Mouse (Mus musculus) cerebellum, postnatal 10 days (tissue): ENCODE data around the gene 4931428L18Rik.
"Not testable (repeated sequence)": the region's sequence is repeated elsewhere in the genome, so short reads cannot be mapped to it uniquely, and the experiment has no call there.

Source experiments
- DNase-seq, 2 experiments: peaks; one replicate each; pipeline ENCODE4 v3.0.0; 2021; ENCODE audit warnings: mixed read lengths in 2 of 2

4931428L18Rik gene

DNA sequence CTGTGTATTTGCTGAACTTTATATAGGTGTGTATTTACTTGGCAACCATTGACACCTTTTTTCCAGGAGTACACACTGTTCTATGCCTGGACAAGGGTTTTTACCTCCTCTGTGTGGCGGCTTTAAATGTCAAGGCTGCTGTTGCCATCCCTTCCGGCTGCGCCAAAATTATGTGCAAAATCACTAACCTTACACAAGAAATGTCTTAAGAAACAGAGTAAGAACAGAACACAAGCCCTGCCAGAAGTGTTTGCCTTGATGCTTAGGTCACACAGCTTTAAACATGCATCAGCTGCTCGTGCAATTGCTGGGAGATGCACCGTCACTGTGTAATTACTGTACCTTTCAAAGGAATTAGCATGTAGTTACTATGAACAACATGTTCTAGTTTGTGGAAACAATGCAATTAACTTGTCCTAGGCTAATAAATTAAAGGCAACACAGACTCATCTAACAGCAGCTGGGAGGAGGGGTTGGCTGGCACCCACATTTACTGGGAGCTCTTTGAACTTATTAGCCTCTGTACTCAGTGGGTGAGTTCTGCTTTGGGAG lies 171.0 kb downstream of the 4931428L18Rik start:
- no peak for DNase-seq

DNA sequence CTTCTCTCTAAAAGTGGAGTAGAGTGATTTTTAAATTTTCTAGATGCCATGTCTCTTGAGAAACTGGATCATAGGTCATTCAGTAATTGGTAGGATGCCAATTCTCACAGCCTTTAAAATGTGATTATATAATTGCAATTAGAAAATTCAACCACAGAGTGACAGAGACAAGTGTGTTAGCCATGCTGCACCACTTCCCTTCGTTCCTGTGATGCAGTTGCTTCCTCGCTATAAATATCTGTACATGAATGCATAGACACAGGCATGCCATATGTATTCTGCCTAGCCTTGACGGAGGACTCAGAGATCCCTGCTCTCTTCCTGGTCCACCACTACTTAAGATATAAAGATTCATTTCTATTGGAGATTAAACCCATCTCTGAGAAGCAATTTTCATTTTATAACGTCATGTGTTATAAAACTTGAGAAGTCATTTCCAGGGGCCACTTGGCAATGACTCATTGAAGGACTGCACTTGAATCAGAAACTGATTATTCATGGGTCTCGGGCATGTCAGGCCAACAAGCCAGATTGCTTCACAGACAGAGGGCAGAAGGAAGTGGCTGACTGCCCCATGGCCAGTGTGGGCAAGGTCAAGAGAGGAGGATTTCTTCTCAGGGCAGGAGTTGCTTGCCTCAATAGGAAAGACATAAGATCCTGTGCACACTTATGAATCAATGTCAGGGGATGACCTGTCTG lies 172.4 kb downstream of the 4931428L18Rik start:
- DNase-seq: peak; percentile 63 to 72

DNA sequence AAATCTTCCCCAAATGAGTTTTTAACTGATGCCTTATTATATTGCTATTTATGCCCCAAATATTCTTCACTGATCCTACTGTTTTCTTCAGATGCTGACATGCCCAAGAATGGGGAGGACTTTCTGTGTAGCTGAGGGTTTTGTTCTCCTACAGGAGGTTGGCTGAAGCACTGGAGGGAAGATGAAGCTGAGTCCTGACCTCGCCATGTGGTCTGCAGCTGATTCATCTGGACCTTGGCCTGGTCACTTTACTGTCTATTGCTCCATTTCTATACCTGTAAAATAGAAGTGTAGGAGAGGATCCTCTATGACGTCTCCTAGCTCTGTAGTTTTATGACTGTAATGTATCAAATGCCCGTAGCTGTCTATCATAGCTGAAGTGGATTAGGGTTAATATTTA lies 179.3 kb downstream of the 4931428L18Rik start:
- DNase-seq: no peak

DNA sequence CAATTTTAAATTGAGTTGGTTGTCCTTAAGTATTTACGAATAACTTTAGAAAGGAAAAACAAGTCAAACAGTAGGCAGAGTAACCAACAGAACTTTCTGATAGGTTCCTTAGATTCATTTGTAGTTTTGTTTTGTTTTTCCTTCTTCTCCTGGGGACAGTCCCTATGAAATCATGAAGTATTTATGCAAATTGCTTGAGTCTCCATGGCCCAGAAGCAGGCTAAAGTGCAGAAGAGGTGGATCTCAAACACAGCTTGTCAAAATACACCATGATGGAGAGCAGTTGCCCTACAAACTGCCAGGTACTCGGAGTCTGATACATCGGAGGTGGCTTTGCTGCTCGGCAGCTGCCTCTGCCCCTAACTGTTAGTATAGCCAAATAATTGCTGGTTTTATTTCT lies 179.7 kb downstream of the 4931428L18Rik start:
- no peak for DNase-seq

DNA sequence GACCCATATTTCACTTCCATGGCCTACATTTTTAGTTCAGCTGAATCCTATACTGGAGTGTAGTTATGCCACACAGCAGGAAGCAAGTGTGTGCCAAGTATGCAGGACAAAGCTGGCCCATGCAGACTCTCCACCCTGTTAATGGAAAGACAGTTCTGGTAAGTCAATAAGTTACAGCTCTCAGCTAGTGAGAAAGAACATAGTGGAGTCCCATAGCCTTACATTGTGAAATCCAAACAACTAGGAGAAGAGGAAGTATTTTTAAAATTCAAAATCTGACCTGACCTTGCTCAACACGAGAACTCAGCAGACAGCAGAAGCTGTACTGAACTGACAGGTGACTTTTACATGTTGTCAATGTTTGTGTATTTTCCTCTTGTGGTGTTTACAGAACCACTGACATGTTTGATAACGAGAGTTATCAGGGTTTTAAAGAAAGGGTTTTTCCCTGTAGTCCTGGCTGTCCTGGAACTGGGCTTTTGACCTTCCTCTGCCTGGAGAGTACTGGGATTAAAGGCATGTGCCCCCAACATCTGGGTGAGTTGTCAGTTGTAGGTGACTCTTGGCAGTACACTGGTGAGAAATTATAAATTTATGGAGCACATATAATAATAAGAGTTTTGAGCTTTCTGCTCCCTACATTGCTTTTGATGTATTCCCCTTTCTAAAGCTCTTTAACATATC lies 188.5 kb downstream of the 4931428L18Rik start:
- DNase-seq: peak; percentile 62 to 74

DNA sequence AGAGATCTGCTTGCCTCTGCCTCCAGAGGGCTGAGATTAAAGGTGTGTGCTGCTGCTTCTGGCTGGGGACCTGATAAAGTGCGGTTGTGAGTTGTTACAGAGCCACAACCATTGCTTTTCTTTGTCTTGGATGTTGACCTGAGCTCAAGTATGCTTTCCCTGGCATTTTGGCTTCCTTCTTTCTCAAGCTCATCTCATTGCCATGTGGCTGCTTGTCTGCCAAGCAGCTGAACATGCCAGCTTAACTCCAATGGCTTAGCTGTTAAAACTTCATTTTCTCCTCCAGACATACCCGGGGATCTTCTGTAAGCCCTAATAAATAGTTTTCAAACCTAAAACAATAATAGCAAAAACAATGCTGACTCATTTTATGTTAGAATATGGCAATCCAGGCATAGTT lies 190.1 kb downstream of the 4931428L18Rik start:
- DNase-seq: no peak

DNA sequence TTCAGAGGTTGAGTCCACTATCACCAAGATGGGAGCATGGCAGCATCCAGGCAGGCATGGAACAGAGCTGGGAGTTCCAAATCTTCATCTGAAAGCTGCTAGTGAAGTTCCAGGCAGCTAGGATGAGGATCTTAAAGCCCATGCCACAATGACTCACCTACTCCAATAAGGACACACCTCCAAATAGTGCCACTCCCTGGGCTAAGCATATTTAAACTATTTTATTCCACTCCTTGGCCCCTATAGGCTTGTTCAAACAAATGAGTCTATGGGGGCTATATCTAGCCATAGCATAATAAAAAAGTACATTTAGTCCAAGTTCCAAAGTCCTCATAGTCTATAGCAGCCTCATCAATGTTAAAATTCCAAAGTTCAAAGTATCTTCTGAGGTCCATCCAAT lies 199.3 kb downstream of the 4931428L18Rik start:
- no peak for DNase-seq

DNA sequence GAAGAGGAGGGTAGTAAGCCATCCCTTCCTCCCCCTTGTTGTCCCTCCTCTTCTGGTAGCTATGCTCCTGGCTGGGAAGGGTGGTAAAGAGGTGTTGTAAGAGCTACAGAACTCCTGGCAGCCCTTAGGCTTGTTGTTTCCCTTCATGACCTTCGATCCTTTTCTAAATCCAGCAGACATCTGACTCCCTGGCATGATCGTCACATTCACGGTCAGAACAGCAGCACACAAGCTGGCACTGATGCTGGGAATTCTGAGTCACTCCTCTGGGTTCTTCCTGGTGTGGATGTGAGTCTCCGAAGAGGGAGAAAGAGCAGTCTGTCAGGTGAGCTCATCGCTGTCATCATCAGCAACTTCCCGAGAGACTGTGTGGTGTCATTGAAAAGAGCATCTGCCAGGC lies 203.2 kb downstream of the 4931428L18Rik start:
- DNase-seq: no peak

DNA sequence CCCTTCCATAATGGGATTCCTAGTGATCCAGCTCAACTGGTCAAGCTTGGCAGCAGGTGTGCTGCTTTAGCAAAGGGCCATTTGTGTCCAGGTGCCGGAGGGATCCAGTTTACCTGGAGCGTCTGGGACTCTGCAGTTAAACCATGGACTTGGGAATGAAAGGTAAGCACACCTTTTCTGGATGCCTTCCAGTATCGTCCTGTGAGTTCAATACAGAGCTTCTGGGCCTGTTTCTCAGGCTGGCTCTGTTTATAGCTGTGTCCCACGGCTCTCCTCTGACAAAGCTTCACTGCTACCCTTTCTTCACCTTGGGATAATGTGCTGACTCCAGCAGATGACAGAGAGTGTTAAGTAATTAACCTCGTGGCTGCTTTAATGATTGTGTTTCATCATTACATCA lies 205.1 kb downstream of the 4931428L18Rik start:
- no peak for DNase-seq

DNA sequence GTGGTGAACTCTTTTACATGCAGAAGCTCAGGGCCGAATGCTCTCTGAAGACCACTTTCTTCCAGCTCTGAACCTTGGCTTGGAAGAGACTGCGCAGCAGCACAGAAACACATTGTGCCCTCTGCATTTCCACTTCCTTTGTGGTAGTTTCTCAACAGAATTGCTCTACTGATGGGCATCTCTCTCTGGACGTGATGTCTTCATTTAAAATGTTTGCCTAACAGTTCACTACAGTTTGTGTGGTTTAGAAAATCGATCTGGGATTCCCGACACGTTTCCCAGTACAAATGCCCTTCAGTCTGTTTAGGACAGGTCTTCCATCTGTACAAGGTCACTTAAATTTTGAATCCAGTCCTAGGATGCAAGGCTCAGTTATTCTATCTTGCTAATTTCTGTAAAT lies 206.4 kb downstream of the 4931428L18Rik start:
- DNase-seq: no peak

DNA sequence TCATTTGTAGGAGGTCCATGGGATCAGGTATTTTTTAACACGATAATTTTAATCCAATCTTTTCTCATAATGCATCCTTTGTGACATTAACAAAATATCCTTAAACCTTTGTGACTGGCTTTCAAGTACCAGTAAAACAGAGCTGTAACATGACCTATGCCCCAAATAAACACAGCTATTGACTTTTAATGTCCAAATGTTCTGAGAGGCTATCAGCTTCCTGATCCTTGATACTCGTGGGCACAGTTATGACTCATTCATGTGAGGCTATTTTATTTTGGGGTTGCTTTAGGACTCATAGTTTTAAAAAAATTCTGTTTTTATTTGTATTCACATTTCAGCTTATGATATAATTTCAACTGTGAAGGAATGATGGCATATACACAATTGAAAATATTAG lies 207.2 kb downstream of the 4931428L18Rik start:
- no peak for DNase-seq

DNA sequence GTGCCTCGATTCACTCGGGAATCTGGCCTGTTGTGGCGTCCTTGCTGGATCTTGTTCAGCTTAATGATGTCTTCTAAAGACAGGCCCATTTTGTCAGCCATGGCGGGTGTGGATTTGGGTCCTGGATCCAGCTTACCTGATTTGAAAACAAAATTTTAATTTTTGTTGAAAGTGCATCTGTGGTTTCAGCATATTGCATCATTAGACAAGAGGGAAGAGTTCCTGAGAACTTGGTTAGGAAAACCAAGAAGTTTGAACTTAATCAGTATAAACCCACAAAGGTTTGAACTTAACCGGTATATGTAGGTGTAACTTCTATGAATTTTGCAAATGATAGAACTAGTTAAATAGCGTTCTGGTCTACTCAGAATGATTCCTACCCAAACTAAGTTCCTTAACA lies 244.6 kb downstream of the 4931428L18Rik start, which contains the start of gene AC153137.1:
Gene AC153137.1, minus strand, starts transcription at position 101 of the 400 bp plus-strand sequence.
- DNase-seq: not testable (repeated sequence)

DNA sequence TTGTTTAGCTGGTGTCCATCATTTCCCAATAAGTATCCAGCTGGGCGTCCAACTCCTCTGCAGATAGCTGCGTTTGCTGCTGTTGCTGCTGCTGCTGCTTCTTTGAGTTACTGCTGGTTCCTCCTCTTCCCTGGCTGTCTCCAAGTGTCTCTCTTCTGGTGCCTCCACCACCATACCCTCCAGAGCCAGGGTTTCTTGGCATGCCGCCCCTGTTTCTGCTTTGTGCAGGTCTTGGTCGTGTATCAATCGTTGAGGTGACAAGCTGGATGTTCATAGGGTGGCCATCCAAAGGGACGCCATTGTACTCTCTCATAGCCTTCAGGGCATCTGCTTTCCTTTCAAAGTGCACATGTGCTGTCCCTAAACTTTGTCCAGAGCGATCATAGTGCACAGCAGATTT lies 245.2 kb downstream of the 4931428L18Rik start:
- peak; percentile 57 to 60 for DNase-seq

DNA sequence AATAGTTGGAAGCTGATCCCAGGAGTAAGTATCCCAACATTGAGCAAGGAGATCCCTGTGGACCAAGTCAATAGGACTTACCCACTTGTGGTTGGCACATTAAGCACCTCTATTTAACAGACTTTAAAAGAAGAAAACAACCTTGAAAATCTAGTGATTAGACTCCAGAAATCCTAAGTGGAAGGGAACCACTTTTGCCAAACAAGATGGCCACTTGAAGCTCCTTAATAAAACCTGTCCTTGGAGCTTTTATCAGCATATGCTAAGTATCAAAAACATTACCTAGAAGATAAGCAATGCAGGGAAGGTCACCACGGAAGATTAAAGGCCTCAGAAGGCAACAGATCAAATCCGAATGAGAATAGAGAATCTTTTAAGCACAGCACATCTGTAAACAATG lies 270.7 kb downstream of the 4931428L18Rik start:
- DNase-seq: no peak

DNA sequence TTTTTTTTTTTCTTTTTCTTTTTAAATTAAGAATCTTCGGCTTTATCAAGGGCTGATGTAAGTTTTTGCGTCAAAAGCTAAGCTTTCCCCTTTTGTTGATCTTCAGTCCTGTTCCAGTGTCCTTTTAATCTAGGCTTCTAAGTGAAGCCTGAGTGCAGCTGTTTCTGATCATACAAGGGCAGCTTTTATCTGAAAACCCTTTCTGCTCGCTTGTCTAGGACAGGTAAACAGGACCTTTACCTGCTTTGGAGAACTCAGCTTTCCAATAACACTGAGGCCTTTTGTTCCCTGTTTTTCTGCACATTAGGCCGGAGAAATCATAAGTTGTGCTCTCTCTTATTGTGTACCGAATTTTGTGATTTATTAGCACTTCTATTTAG lies 272.0 kb downstream of the 4931428L18Rik start:
- no peak for DNase-seq

DNA sequence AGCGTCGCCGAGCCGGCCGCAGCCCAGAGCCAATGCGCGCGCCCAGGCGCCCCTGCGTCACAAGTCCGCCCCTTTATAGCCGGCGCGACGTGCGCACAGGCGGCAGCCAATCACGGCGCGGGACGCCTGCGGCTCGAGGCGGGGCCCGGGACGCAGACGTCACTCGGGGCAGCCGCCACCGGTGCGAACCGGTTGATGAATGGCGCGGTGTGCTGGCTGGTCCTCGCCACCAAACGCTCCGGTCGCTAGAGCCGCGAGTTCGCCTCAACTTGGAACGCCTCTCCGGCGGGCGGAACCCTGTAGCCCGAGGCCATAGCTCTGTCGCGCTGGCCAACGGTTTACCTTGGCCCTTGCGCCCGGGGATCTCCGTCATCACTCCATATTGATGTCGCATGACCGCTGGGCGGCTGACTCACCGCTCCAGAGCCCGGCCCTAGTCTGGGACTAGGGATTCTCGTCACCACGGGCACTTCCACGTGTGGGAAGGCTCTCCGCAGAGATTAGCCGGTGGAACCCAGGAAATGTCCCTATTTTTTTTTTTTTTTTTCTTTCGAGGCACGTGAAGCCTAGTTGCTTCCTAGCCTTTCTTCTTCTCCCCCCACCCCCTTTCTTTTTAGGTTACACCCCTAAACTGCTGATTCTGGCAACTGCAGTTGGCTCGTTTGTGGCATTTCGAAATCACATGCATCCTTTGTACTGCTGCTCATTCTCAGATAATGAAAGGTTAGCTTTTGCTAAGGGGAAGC lies 272.6 kb downstream of the 4931428L18Rik start:
- peak; percentile 99 for DNase-seq

DNA sequence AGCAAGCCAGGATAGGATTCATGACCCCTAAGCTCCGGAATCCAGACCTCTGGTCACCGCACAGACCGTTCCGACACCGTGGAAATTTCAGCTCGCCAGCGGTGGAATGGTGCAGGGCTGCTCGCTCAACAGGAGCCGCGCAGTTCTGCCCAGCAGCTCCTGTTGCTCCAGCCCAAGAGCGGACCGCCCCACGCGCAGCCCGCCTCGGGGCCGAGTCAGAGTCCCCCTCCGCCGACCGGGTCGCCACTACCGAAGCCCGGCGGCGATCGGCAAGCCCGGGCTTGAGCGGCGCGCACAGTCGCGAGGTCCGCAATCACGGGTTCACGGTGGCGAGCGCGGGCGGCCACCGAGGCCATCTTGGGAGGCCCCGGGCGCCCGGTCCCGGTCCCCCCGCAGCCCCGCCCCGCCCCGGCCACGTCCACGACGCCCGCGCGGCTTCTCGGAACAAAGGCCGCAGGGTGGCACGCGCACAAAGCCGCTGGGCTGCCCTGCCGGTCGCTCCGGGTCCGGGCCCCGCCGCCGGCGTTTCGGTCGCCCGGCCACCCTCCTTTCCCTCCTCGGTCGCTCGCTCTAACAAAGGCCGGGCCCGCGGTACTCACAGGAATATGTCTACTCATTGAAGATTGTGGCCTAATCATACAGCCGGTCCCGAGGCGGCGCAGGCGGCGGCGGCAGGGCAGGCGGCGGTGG lies 273.4 kb downstream of the 4931428L18Rik start:
- DNase-seq: peak; percentile 80 to 81

DNA sequence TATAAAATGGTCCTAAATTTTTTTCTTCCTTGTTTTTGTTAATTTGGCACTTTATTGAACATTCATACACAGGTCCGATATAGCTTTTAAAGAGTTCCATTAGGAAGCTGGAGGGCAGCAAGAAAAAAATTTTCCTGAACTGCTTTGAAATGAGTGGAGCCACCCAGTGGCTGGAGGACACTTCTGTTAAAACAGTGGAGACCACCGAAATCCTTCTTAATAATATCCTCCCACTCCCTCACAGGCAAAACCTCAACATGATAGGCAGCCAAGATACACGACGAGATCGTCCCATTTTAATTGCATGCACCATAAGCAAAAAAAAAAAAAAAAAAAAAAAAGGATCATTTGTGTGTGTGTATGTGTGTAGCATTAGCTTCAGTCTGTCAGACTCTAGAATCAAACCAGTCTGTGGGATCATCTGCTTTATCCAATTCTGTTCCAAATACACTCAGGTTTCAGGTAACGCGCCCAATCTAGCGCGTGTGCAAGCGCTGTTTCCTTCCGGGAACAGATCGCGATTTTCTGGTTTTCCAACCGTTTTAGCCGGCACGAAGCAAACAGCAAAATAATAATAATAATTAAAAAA lies 274.0 kb downstream of the 4931428L18Rik start:
- DNase-seq: peak; percentile 65 to 66
